Mouse (Mus musculus): Measurements from ENCODE around the gene Gm13696. TPM values are rescaled to one million over a fixed set of nuclear protein-coding genes. Genes with fewer than 3 reads are reported as not detected.

Gm13696 gene
- 0.64 and 1.1 TPM in 2 replicates for total RNA-seq (2023)

GRCm38 (mm10) chr2:83972823-83973222 is at the start of gene Gm13696:
Gene Gm13696, plus strand, starts transcription at chr2:83973123.

GRCm38 (mm10) chr2:83940931-83941361 is 32.0 kb upstream of the Gm13696 start, which contains the start of gene Zswim2:
Gene Zswim2, minus strand, starts transcription at chr2:83941228.

DNA sequence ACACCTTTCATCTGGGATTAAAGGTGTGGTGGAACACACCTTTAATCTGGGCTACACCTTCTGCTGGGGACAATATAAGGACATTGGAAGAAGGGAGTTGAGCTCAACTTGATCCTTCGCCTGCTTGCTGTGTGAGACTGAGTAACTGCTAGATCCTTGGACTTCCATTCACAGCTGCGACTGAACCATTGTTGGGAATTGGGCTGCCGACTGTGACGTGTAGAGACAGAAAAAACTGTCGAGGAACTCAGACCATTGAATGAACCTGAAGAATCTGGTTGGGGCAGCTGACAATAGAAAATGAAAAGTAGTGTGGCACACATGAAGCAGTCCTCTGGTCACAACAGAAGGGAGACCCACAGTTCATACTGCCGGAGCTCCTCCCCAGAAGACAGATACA is 17.5 kb upstream of the Gm13696 start, which contains the start of gene Gm13698:
Gm13698 (plus strand) TSS at position 301 of the 400 bp plus-strand sequence.

GRCm38 (mm10) chr2:83961203-83961602 is 11.7 kb upstream of the Gm13696 start, which contains the start of gene Gm13693:
Gene Gm13693, plus strand, starts transcription at chr2:83961503.

GRCm38 (mm10) chr2:83967013-83967412 is 5.9 kb upstream of the Gm13696 start, which contains the start of gene Gm13695:
Gene Gm13695, plus strand, starts transcription at chr2:83967313.

DNA sequence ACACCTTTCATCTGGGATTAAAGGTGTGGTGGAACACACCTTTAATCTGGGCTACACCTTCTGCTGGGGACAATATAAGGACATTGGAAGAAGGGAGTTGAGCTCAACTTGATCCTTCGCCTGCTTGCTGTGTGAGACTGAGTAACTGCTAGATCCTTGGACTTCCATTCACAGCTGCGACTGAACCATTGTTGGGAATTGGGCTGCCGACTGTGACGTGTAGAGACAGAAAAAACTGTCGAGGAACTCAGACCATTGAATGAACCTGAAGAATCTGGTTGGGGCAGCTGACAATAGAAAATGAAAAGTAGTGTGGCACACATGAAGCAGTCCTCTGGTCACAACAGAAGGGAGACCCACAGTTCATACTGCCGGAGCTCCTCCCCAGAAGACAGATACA is 5.7 kb downstream of the Gm13696 start, which contains the start of gene Gm13694:
Gm13694 (plus strand) TSS at position 301 of the 400 bp plus-strand sequence.

DNA sequence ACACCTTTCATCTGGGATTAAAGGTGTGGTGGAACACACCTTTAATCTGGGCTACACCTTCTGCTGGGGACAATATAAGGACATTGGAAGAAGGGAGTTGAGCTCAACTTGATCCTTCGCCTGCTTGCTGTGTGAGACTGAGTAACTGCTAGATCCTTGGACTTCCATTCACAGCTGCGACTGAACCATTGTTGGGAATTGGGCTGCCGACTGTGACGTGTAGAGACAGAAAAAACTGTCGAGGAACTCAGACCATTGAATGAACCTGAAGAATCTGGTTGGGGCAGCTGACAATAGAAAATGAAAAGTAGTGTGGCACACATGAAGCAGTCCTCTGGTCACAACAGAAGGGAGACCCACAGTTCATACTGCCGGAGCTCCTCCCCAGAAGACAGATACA is 11.5 kb downstream of the Gm13696 start, which contains the start of gene Gm13697:
Gm13697 (plus strand) TSS at position 301 of the 400 bp plus-strand sequence.

GRCm38 (mm10) chr2:83990253-83990652 is 17.3 kb downstream of the Gm13696 start, which contains the start of gene Gm13691:
Gene Gm13691, plus strand, starts transcription at chr2:83990553.

Other genes starting within 250 kb of the Gm13696 start
- gene Itgav, start 248.7 kb upstream of the Gm13696 start, total RNA-seq (2023): 37.9 and 55.5 TPM in 2 replicates
- gene Fam171b, start 160.5 kb upstream of the Gm13696 start, total RNA-seq (2023): 0.07 TPM in 1 of 2 replicates, not detected in the other
- not detected in 2 replicates for gene Zswim2, start 31.9 kb upstream of the Gm13696 start, total RNA-seq (2023)
- 0.64 and 1.1 TPM in 2 replicates for gene Gm13698, start 17.4 kb upstream of the Gm13696 start, total RNA-seq (2023)
- gene Gm13693, start 11.6 kb upstream of the Gm13696 start, total RNA-seq (2023): 0.64 and 1.1 TPM in 2 replicates
- gene Gm13695, start 5.8 kb upstream of the Gm13696 start, total RNA-seq (2023): 0.64 TPM in 1 of 2 replicates, not detected in the other
- gene Gm13694, start 5.8 kb downstream of the Gm13696 start, total RNA-seq (2023): 0.64 and 1.1 TPM in 2 replicates
- gene Gm13697, start 11.6 kb downstream of the Gm13696 start, total RNA-seq (2023): 0.64 and 1.1 TPM in 2 replicates
- 0.64 and 1.1 TPM in 2 replicates for gene Gm13691, start 17.4 kb downstream of the Gm13696 start, total RNA-seq (2023)